Mouse (Mus musculus): ENCODE data around the gene Olfr1419.
"Not testable (repeated sequence)": the region's sequence is repeated elsewhere in the genome, so short reads cannot be mapped to it uniquely, and the experiment has no call there.

Gene Olfr1419

GRCm38 (mm10) chr19:11875006-11875405 is at the start of gene Olfr1419:
TSS of gene Olfr1419 (minus strand) at chr19:11875106.
- DNase-seq (ENCODE audit: low spot score in 2 of 2): no peak

GRCm38 (mm10) chr19:11922515-11922914 is 47.6 kb upstream of the Olfr1419 start:
- DNase-seq (ENCODE audit: low spot score in 2 of 2): not testable (repeated sequence)

- DNase-seq (ENCODE audit: low spot score in 2 of 2): no peak
Measured at GRCm38 (mm10) chr19:11922068-11922467, 47.2 kb upstream of the Olfr1419 start.

- DNase-seq (ENCODE audit: low spot score in 2 of 2): no peak
Measured at GRCm38 (mm10) chr19:11915804-11916203, 40.9 kb upstream of the Olfr1419 start.

- DNase-seq (ENCODE audit: low spot score in 2 of 2): peak in 1 of 2 experiments; percentile 19
Measured at GRCm38 (mm10) chr19:11912533-11913121, 37.7 kb upstream of the Olfr1419 start.

GRCm38 (mm10) chr19:11912037-11912532 is 37.2 kb upstream of the Olfr1419 start, which contains the start of gene Patl1:
TSS of gene Patl1 (plus strand) at chr19:11912399.
- DNase-seq (ENCODE audit: low spot score in 2 of 2): peak; percentile 97 to 98

GRCm38 (mm10) chr19:11911603-11912002 is 36.7 kb upstream of the Olfr1419 start:
- no peak for DNase-seq (ENCODE audit: low spot score in 2 of 2)

GRCm38 (mm10) chr19:11911021-11911420 is 36.1 kb upstream of the Olfr1419 start:
- DNase-seq (ENCODE audit: low spot score in 2 of 2): no peak

GRCm38 (mm10) chr19:11886265-11886664 is 11.4 kb upstream of the Olfr1419 start, which contains the start of gene Olfr1420:
TSS of gene Olfr1420 (plus strand) at chr19:11886565.
- DNase-seq (ENCODE audit: low spot score in 2 of 2): no peak

- DNase-seq (ENCODE audit: low spot score in 2 of 2): not testable (repeated sequence)
Measured at GRCm38 (mm10) chr19:11878404-11878803, 3.5 kb upstream of the Olfr1419 start.

- no peak for DNase-seq (ENCODE audit: low spot score in 2 of 2)
Measured at GRCm38 (mm10) chr19:11867837-11868236, 7.1 kb downstream of the Olfr1419 start.

GRCm38 (mm10) chr19:11860966-11861365 is 13.9 kb downstream of the Olfr1419 start, which contains the start of gene Olfr1418:
TSS of gene Olfr1418 (minus strand) at chr19:11861066.
- DNase-seq (ENCODE audit: low spot score in 2 of 2): no peak

- no peak for DNase-seq (ENCODE audit: low spot score in 2 of 2)
Measured at GRCm38 (mm10) chr19:11856506-11856905, 18.4 kb downstream of the Olfr1419 start.

GRCm38 (mm10) chr19:11854821-11855220 is 20.1 kb downstream of the Olfr1419 start:
- DNase-seq (ENCODE audit: low spot score in 2 of 2): no peak

GRCm38 (mm10) chr19:11852652-11853051 is 22.3 kb downstream of the Olfr1419 start:
- no peak for DNase-seq (ENCODE audit: low spot score in 2 of 2)

- peak in 1 of 2 experiments; percentile 2 for DNase-seq (ENCODE audit: low spot score in 2 of 2)
Measured at GRCm38 (mm10) chr19:11846333-11846732, 28.6 kb downstream of the Olfr1419 start.

GRCm38 (mm10) chr19:11839119-11839518 is 35.8 kb downstream of the Olfr1419 start, which contains the start of gene Olfr1417:
TSS of gene Olfr1417 (minus strand) at chr19:11839219.
- DNase-seq (ENCODE audit: low spot score in 2 of 2): no peak

- no peak for DNase-seq (ENCODE audit: low spot score in 2 of 2)
Measured at GRCm38 (mm10) chr19:11823346-11824065, 51.4 kb downstream of the Olfr1419 start.

GRCm38 (mm10) chr19:11820211-11820610 is 54.7 kb downstream of the Olfr1419 start:
- no peak for DNase-seq (ENCODE audit: low spot score in 2 of 2)

GRCm38 (mm10) chr19:11819800-11820199 is 55.1 kb downstream of the Olfr1419 start:
- DNase-seq (ENCODE audit: low spot score in 2 of 2): peak in 1 of 2 experiments; percentile 47

GRCm38 (mm10) chr19:11819143-11819700 is 55.7 kb downstream of the Olfr1419 start, which contains the start of gene Stx3:
TSS of gene Stx3 (minus strand) at chr19:11819403.
- no peak for DNase-seq (ENCODE audit: low spot score in 2 of 2)
